Mouse (Mus musculus) brain, embryonic 14.5 days (tissue): ENCODE results near the gene Strbp.

Experiments
- CTCF ChIP-seq: fragments of 200-500 bp; IDR thresholded peaks from 2 replicates; pipeline ENCODE4 v1.5.1; 2012; ENCODE audit warnings: inconsistent platforms, mild to moderate bottlenecking, moderate library complexity, borderline replicate concordance; ENCODE audit not compliant: insufficient read depth, insufficient read length; ENCODE audit errors: extremely low read depth
- POLR2A ChIP-seq: fragments of 200-500 bp; IDR thresholded peaks from 2 replicates; pipeline ENCODE4 v1.6.1; 2012; ENCODE audit warnings: mild to moderate bottlenecking, inconsistent platforms, borderline replicate concordance; ENCODE audit not compliant: poor library complexity, insufficient read depth, insufficient read length, severe bottlenecking; ENCODE audit errors: extremely low read depth

DNA sequence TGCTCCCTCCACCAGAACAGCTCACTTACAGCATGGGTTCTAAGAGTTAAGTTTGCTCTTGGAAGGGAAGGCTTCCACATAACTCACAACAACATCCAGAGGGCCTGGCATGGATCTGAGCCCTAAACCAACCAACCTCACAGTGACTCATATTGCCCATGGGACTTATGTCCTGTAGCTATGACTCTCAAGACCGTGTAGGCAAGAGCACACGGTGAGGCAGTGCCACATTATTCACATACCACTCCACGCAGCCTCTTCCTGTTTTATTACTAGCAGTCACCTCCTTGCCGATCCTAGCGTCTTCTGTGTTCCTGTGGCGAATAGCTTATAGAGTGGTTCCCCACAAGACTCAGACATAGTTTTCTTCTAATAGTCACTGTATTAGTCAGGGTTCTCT lies 45.7 kb upstream of the Strbp start:
- no peak for TF ChIP-seq CTCF
- no peak for TF ChIP-seq POLR2A
